Mouse (Mus musculus) hindbrain, embryonic 13.5 days (tissue): ENCODE results near the gene Stx11. TPM values are rescaled to one million over a fixed set of nuclear protein-coding genes. Genes with fewer than 3 reads are reported as not detected.

Source experiments
- ATAC-seq: fragments of 200-750 bp; cut with Nextera tagmentation; 2 replicates; pipeline ENCODE4 v1.8.0; 2017; ENCODE audit warnings: moderate TSS enrichment; ENCODE audit not compliant: low FRiP score
- H3K27ac ChIP-seq: fragments of 300-500 bp; sonication (generic); 2 replicates; pipeline ENCODE4 v1.5.1; 2015; ENCODE audit warnings: inconsistent platforms, mild to moderate bottlenecking, moderate library complexity
- H3K27me3 ChIP-seq: fragments of 300-500 bp; sonication (generic); 2 replicates; pipeline ENCODE4 v1.6.1; 2015; ENCODE audit warnings: mild to moderate bottlenecking, inconsistent platforms
- H3K36me3 ChIP-seq: fragments of 300-500 bp; sonication (generic); 2 replicates; pipeline ENCODE4 v1.6.1; 2015; ENCODE audit warnings: mild to moderate bottlenecking, inconsistent platforms
- H3K4me1 ChIP-seq: fragments of 300-500 bp; sonication (generic); replicated peaks from 2 replicates; pipeline ENCODE4 v1.6.1; 2015; ENCODE audit warnings: inconsistent platforms
- H3K4me2 ChIP-seq: fragments of 300-500 bp; sonication (generic); 2 replicates; pipeline ENCODE4 v1.6.1; 2015; ENCODE audit warnings: inconsistent platforms, mild to moderate bottlenecking, moderate library complexity
- H3K4me3 ChIP-seq: fragments of 300-500 bp; sonication (generic); 2 replicates; pipeline ENCODE4 v1.5.1; 2015; ENCODE audit warnings: mild to moderate bottlenecking, inconsistent platforms
- H3K9ac ChIP-seq: fragments of 300-500 bp; sonication (generic); 2 replicates; pipeline ENCODE4 v1.6.1; 2015; ENCODE audit warnings: mild to moderate bottlenecking, inconsistent platforms
- H3K9me3 ChIP-seq: fragments of 300-500 bp; sonication (generic); 2 replicates; pipeline ENCODE4 v1.6.1; 2016; ENCODE audit warnings: inconsistent platforms
- WGBS: fragments of 180-500 bp; shearing (Covaris S2); methylation state at CpG from one replicate; pipeline ENCODE4 v1.1.7; 2015; 5-methylcytosine and 5-hydroxymethylcytosine counted together
- polyA plus RNA-seq: library from polyadenylated mRNA; unstranded; fragments of >200 nt; fragmentation: Nextera tagmentation; extraction: Ambion mirVana; gene quantifications from 2 replicates; pipeline ENCODE4 v1.2.1, GENCODE M21; 2015

Gene Stx11
- polyA plus RNA-seq, 1 experiment from 2014 or later: 1.2 TPM

GRCm38 (mm10) chr10:12922574-12923353 lies 41.3 kb downstream of the Stx11 start:
- Histone ChIP-seq H3K4me2 (peak overlapping the region; percentile 61), H3K9me3 (no peaks in the 10 kb centered on the region), H3K36me3 (no peaks in the 10 kb centered on the region), H3K27ac (peak overlapping the region; percentile 80), H3K4me1 (peaks cover 8% of the 10 kb centered on the region), H3K27me3 (no peaks in the 10 kb centered on the region), H3K4me3 (peak overlapping the region; percentile 48), H3K9ac (peak overlapping the region; percentile 71)
- peak; percentile 98 for ATAC-seq
- under 1% methylated on average over 55 of the region's 55 CpGs for WGBS

DNA sequence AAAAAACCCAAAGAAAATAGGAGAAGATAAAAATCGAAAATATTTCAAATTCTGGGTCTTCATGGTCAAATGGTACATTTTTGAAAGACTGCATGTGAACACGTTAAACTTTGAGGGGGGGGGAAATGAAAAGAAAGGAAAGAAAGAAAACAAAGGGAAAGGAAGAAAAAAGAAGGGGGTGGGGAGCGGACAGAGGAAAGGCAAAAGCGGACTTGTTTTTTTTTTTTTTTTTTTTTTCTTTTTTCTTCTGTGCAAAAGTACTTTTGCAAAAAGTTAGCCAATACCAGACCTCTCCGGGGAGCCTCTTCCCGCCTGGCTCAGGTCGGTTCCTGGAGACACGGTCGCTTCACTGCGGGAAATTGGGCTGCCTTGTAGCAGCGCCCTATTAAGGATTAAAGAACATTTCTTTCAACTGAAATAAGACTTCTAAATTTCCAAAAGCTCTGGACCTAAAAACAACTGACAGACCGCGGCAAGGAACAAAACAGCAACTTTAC lies 42.0 kb downstream of the Stx11 start:
- Histone ChIP-seq H3K4me1 (peaks cover 8% of the 10 kb centered on the region), H3K4me3 (peak overlapping the region; percentile 48), H3K4me2 (peak overlapping the region; percentile 61), H3K9me3 (no peaks in the 10 kb centered on the region), H3K27me3 (no peaks in the 10 kb centered on the region), H3K36me3 (no peaks in the 10 kb centered on the region), H3K9ac (peak overlapping the region; percentile 71; the same call in 1 of the 2 replicates), H3K27ac (peak overlapping the region; percentile 80; the same call in 1 of the 2 replicates)
- under 1% methylated on average over 13 of the region's 13 CpGs for WGBS
- ATAC-seq: peak; percentile 44

- 54% methylated on average over 11 of the region's 11 CpGs for WGBS
- ATAC-seq: no peak
- Histone ChIP-seq H3K9ac (no peak overlapping the region), H3K27ac (no peak overlapping the region), H3K9me3 (no peaks in the 10 kb centered on the region), H3K4me3 (peak overlapping the region; percentile 48; the same call in 1 of the 2 replicates), H3K27me3 (no peaks in the 10 kb centered on the region), H3K36me3 (no peaks in the 10 kb centered on the region), H3K4me2 (peak overlapping the region; percentile 61), H3K4me1 (peaks cover 8% of the 10 kb centered on the region)
These were observed 42.5 kb downstream of the Stx11 start for GRCm38 (mm10) chr10:12921551-12922040.

GRCm38 (mm10) chr10:12919287-12919686 lies 44.8 kb downstream of the Stx11 start:
- ATAC-seq: no peak
- H3K27me3 ChIP-seq: no peaks in the 10 kb centered on the region
- H3K9me3 ChIP-seq: no peaks in the 10 kb centered on the region
- no peak overlapping the region for H3K27ac ChIP-seq
- WGBS: 43% methylated on average over 5 of the region's 5 CpGs
- H3K4me3 ChIP-seq: no peak overlapping the region
- H3K4me1 ChIP-seq: peaks cover 8% of the 10 kb centered on the region
- no peaks in the 10 kb centered on the region for H3K36me3 ChIP-seq
- no peak overlapping the region for H3K9ac ChIP-seq
- H3K4me2 ChIP-seq: no peak overlapping the region

DNA sequence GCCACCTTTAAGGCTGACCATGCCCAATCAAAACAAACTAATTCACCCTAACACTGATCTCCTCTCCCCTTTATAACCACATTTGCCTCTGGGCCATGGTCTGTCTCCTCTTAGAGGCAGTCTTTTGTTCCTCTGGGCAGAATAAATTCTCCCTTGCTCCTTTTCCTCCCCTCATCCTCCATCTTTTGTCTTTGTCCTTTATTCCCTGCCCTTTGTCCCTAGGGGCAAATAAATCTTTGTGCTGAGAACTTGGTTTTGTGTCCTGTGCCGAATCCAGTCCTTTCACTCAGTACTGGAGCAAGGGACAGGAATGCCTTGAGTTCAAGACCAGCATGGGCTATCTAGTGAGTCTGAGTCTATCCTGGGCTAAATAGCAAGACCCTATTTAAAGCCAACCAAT lies 46.5 kb downstream of the Stx11 start:
- no peaks in the 10 kb centered on the region for H3K27me3 ChIP-seq
- no peak overlapping the region for H3K9ac ChIP-seq
- H3K27ac ChIP-seq: no peak overlapping the region
- H3K4me3 ChIP-seq: no peak overlapping the region
- H3K36me3 ChIP-seq: no peaks in the 10 kb centered on the region
- H3K9me3 ChIP-seq: no peaks in the 10 kb centered on the region
- no peaks in the 10 kb centered on the region for H3K4me1 ChIP-seq
- no peak for ATAC-seq
- H3K4me2 ChIP-seq: no peak overlapping the region
- 12% methylated on average over 1 of the region's 1 CpGs for WGBS

DNA sequence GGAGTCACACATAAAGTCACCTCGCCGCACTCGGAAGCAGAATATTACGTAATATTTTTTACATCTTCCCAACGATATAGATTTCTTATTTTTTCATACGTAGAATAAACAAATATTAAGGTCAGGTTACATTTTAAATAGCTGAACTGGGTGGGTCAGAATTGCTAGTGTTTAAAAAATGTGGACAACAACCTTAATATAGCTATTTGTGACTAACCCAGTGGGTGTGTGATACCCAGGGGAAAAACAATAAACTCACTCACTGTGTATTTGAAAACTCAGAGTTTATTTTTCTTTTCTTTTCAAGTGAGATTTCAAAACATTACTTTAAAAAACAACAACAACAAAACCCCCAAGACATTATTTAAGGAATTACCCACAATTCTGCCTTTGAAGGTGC lies 47.7 kb downstream of the Stx11 start:
- Histone ChIP-seq H3K36me3 (no peaks in the 10 kb centered on the region), H3K9me3 (no peaks in the 10 kb centered on the region), H3K9ac (no peak overlapping the region), H3K4me2 (no peak overlapping the region), H3K4me1 (no peaks in the 10 kb centered on the region), H3K27me3 (no peaks in the 10 kb centered on the region), H3K27ac (no peak overlapping the region), H3K4me3 (no peak overlapping the region)
- 96% methylated on average over 6 of the region's 6 CpGs for WGBS
- ATAC-seq: no peak

DNA sequence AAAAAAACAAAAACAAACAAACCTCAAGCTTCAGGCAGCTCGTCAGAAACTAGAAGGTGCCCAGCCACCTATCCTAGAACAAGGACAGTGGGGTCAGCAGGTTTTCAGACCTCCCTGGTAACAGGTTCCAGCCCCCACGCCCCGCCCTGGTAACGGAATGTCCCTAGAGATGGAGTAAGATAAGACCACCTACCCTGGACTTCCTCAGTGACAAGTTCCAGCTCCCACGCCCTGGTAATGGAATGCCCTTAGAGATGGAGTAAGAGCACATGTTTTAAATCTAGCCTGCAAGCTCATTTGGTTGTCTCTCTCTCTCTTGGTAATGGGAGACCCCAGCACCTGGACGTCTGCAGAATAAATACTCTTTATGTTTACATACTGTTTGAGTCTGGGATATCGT lies 48.3 kb downstream of the Stx11 start:
- H3K4me3 ChIP-seq: no peak overlapping the region
- no peaks in the 10 kb centered on the region for H3K36me3 ChIP-seq
- ATAC-seq: no peak
- H3K9me3 ChIP-seq: no peaks in the 10 kb centered on the region
- no peak overlapping the region for H3K4me2 ChIP-seq
- no peaks in the 10 kb centered on the region for H3K27me3 ChIP-seq
- H3K9ac ChIP-seq: no peak overlapping the region
- 81% methylated on average over 7 of the region's 7 CpGs for WGBS
- H3K4me1 ChIP-seq: no peaks in the 10 kb centered on the region
- no peak overlapping the region for H3K27ac ChIP-seq

- Histone ChIP-seq H3K4me3 (no peak overlapping the region), H3K27me3 (no peaks in the 10 kb centered on the region), H3K27ac (no peak overlapping the region), H3K9ac (no peak overlapping the region), H3K9me3 (no peaks in the 10 kb centered on the region), H3K36me3 (no peaks in the 10 kb centered on the region), H3K4me1 (no peaks in the 10 kb centered on the region), H3K4me2 (no peak overlapping the region)
- ATAC-seq: no peak
- WGBS: 100% methylated on average over 1 of the region's 1 CpGs
These were observed 49.9 kb downstream of the Stx11 start for GRCm38 (mm10) chr10:12914203-12914602.

GRCm38 (mm10) chr10:12911981-12912530 lies 52.0 kb downstream of the Stx11 start:
- no peaks in the 10 kb centered on the region for H3K27me3 ChIP-seq
- H3K9me3 ChIP-seq: no peaks in the 10 kb centered on the region
- no peaks in the 10 kb centered on the region for H3K4me1 ChIP-seq
- H3K9ac ChIP-seq: no peak overlapping the region
- H3K4me3 ChIP-seq: no peak overlapping the region
- 49% methylated on average over 11 of the region's 11 CpGs for WGBS
- 0 out of 2 replicates have a peak overlapping the region, but pooled peaks have one; percentile 17 for H3K4me2 ChIP-seq
- H3K27ac ChIP-seq: peak overlapping the region; percentile 66; the same call in 1 of the 2 replicates
- peak; percentile 73; the same call in 1 of the 2 replicates for ATAC-seq
- H3K36me3 ChIP-seq: no peaks in the 10 kb centered on the region

GRCm38 (mm10) chr10:12911451-12911850 lies 52.6 kb downstream of the Stx11 start:
- peak overlapping the region; percentile 66; the same call in 1 of the 2 replicates for H3K27ac ChIP-seq
- no peak overlapping the region for H3K4me3 ChIP-seq
- H3K4me1 ChIP-seq: no peaks in the 10 kb centered on the region
- H3K9me3 ChIP-seq: no peaks in the 10 kb centered on the region
- 0 out of 2 replicates have a peak overlapping the region, but pooled peaks have one; percentile 17 for H3K4me2 ChIP-seq
- H3K9ac ChIP-seq: no peak overlapping the region
- H3K27me3 ChIP-seq: no peaks in the 10 kb centered on the region
- no peaks in the 10 kb centered on the region for H3K36me3 ChIP-seq
- ATAC-seq: 0 out of 2 replicates have a peak, but pooled peaks have one; percentile 24
- WGBS: 87% methylated on average over 13 of the region's 13 CpGs

DNA sequence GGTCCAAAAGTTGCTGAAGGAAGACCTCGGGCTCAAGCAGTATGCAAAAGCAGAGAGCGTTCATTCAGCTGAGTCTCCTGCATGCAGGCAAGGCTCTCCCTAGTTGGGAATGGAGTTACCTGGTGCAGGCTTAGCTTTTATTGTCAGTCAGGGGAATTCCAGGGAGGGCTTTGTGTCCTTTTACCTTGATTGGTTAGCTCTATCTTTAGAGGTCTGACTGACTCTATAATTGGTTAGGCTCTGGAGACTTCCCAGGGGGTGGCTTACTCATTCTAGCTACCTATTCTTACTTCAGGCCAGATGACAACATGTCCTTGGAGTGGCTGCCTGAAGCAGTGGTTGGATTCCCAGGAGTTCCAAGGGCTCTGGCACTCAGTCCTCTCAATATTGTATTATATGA lies 54.2 kb downstream of the Stx11 start:
- no peak for ATAC-seq
- no peaks in the 10 kb centered on the region for H3K4me1 ChIP-seq
- H3K9ac ChIP-seq: no peak overlapping the region
- WGBS: 91% methylated on average over 2 of the region's 2 CpGs
- no peak overlapping the region for H3K27ac ChIP-seq
- H3K9me3 ChIP-seq: no peaks in the 10 kb centered on the region
- no peak overlapping the region for H3K4me2 ChIP-seq
- no peak overlapping the region for H3K4me3 ChIP-seq
- H3K27me3 ChIP-seq: no peaks in the 10 kb centered on the region
- H3K36me3 ChIP-seq: no peaks in the 10 kb centered on the region

DNA sequence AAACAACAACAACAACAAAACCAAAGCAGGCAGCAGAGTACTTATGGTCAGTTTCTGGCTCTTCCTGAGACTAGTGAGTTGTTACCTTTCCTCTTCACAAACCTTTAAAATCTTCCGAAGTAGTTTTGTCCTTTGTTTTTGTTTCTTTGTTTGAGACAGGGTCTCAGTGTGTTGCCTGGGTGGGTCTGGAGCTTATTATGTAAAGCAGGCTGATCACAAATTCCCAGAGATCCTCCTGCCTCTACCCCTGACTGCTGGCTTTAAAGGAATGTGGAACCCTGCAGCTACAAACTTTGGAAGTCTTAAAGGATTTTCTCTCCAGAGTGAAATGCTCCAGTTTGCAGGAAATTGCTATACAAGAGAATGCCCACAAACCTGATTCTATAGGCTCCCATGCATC lies 54.9 kb downstream of the Stx11 start:
- no peak for ATAC-seq
- H3K4me3 ChIP-seq: no peak overlapping the region
- no peaks in the 10 kb centered on the region for H3K36me3 ChIP-seq
- H3K9me3 ChIP-seq: no peaks in the 10 kb centered on the region
- H3K27ac ChIP-seq: no peak overlapping the region
- H3K4me1 ChIP-seq: no peaks in the 10 kb centered on the region
- H3K4me2 ChIP-seq: no peak overlapping the region
- H3K27me3 ChIP-seq: no peaks in the 10 kb centered on the region
- 27% methylated on average over 1 of the region's 1 CpGs for WGBS
- no peak overlapping the region for H3K9ac ChIP-seq
